Mouse (Mus musculus) embryonic fibroblast, embryonic 13.5 days (primary cell): ENCODE results near the gene Slc25a44.

Source experiments
- CTCF ChIP-seq: IDR thresholded peaks from 2 replicates; pipeline ENCODE4 v1.5.1; 2011; ENCODE audit warnings: mild to moderate bottlenecking, control low read depth, low read length, moderate library complexity, borderline replicate concordance; ENCODE audit not compliant: insufficient read depth
- POLR2A ChIP-seq: IDR thresholded peaks from 2 replicates; pipeline ENCODE4 v1.6.1; 2011; ENCODE audit warnings: low read depth, mild to moderate bottlenecking, control low read depth, low read length, moderate library complexity

DNA sequence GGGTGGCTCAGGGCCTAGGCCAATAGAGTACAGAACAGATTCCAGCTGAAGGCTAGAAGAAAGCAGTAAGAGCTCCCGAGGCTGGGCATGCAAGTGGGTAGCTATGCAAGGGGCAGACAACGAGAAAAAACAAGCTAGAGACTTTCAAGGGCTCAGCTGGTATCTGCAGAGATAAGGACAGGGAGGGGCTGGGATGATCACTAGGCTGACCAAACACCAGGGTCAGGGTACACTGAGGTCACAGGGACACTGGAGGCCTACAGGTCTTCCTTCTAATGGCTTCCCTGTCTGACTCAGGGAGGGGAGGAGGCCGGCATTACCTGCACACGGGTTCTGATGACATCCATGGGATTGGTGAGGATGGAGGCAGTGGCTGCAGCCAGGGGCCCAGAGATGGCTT is 9.3 kb downstream of the Slc25a44 start:
- TF ChIP-seq POLR2A (no peak), CTCF (no peak)
